Mouse (Mus musculus) neural tube, embryonic 11.5 days (tissue): ENCODE data around the gene Icam4. TPM values are rescaled to one million over a fixed set of nuclear protein-coding genes. Genes with fewer than 3 reads are reported as not detected.

Experiments used
- microRNA counts: library from miRNA; unstranded; fragments of <30 nt; microRNA quantifications from one replicate; lab custom pipeline; 2015
- microRNA-seq: library from miRNA; unstranded; fragments of <30 nt; microRNA quantifications from one replicate; pipeline ENCODE4, GENCODE M21; 2016
- polyA plus RNA-seq: library from polyadenylated mRNA; unstranded; fragments of >200 nt; fragmentation: Nextera tagmentation; extraction: Ambion mirVana; gene quantifications from 2 replicates; pipeline ENCODE4 v1.2.1, GENCODE M21; 2014

Icam4 gene
- polyA plus RNA-seq, 1 experiment from 2014 or later = 5.8 TPM

MicroRNAs within 50 kb of the gene (microRNA counts, 519-probe panel; counts per million panel counts)
- 171 counts per million, percentile 57 among the panel's probes with 10 or more counts for microRNA mmu-miR-1900 (lab: Ali Mortazavi, UCI)

Small RNA genes within 50 kb of the gene (microRNA-seq; reads per million reads assigned to microRNA genes)
- gene Mir1900 (not detected), gene Mir7082 (1.0 reads per million)

Other genes starting within 250 kb of the Icam4 start
- gene Col5a3, start 214.3 kb upstream of the Icam4 start, polyA plus RNA-seq = 0.21 and 0.32 TPM in 2 replicates
- gene Rdh8, start 210.9 kb upstream of the Icam4 start, polyA plus RNA-seq = not detected in 2 replicates
- gene A230050P20Rik, start 160.7 kb upstream of the Icam4 start, polyA plus RNA-seq = 0.65 and 0.94 TPM in 2 replicates
- gene Angptl6, start 149.6 kb upstream of the Icam4 start, polyA plus RNA-seq = 4.0 and 5.7 TPM in 2 replicates
- gene Ppan, start 141.2 kb upstream of the Icam4 start, polyA plus RNA-seq = 60.8 and 64.0 TPM in 2 replicates
- gene Eif3g, start 130.8 kb upstream of the Icam4 start, polyA plus RNA-seq = 352 and 373 TPM in 2 replicates
- gene Dnmt1, start 69.5 kb upstream of the Icam4 start, polyA plus RNA-seq = 70.3 and 72.7 TPM in 2 replicates
- gene S1pr2, start 52.6 kb upstream of the Icam4 start, polyA plus RNA-seq = 24.8 and 28.5 TPM in 2 replicates
- 131 and 135 TPM in 2 replicates for gene Mrpl4, start 26.6 kb upstream of the Icam4 start, polyA plus RNA-seq
- gene Icam1, start 13.4 kb upstream of the Icam4 start, polyA plus RNA-seq = 5.6 TPM in 2 replicates
- gene Icam5, start 2.7 kb downstream of the Icam4 start, polyA plus RNA-seq = 0.11 TPM in 1 of 2 replicates, not detected in the other
- 1.2 and 1.9 TPM in 2 replicates for gene Zglp1, start 37.7 kb downstream of the Icam4 start, polyA plus RNA-seq
- gene Gm49373, start 43.7 kb downstream of the Icam4 start, polyA plus RNA-seq = 0.82 and 0.97 TPM in 2 replicates
- 52.0 and 55.5 TPM in 2 replicates for gene Fdx1l, start 44.2 kb downstream of the Icam4 start, polyA plus RNA-seq
- 2.7 and 2.8 TPM in 2 replicates for gene Gm38431, start 62.6 kb downstream of the Icam4 start, polyA plus RNA-seq
- 88.4 and 90.7 TPM in 2 replicates for gene Raver1, start 62.6 kb downstream of the Icam4 start, polyA plus RNA-seq
- 8.6 and 9.2 TPM in 2 replicates for gene Tyk2, start 101.9 kb downstream of the Icam4 start, polyA plus RNA-seq
- gene Cdc37, start 120.6 kb downstream of the Icam4 start, polyA plus RNA-seq = 319 and 341 TPM in 2 replicates
- gene Pde4a, start 136.3 kb downstream of the Icam4 start, polyA plus RNA-seq = 5.4 and 7.5 TPM in 2 replicates
- 32.3 and 34.1 TPM in 2 replicates for gene Keap1, start 210.0 kb downstream of the Icam4 start, polyA plus RNA-seq
- 0.73 and 1.7 TPM in 2 replicates for gene S1pr5, start 219.1 kb downstream of the Icam4 start, polyA plus RNA-seq
- 47.2 and 55.1 TPM in 2 replicates for gene Atg4d, start 235.9 kb downstream of the Icam4 start, polyA plus RNA-seq